Mouse (Mus musculus) forebrain, postnatal 0 days (tissue): ENCODE data around the gene Tmem211. TPM values are rescaled to one million over a fixed set of nuclear protein-coding genes. Genes with fewer than 3 reads are reported as not detected.

Experiments used
- ATAC-seq: fragments of 200-750 bp; cut with Nextera tagmentation; 2 replicates; pipeline ENCODE4 v1.8.0; 2017; ENCODE audit warnings: mild to moderate bottlenecking, moderate library complexity
- DNase-seq: peaks from one replicate; pipeline ENCODE4 v3.0.0-alpha.2; 2015
- H3K27ac ChIP-seq: fragments of 300-500 bp; sonication (generic); 2 replicates; pipeline ENCODE4 v1.5.1; 2014; ENCODE audit warnings: low read depth, mild to moderate bottlenecking, antibody characterized with exemption, low read length, moderate library complexity, mixed read lengths
- H3K27me3 ChIP-seq: fragments of 300-500 bp; sonication (generic); 2 replicates; pipeline ENCODE4 v1.6.1; 2014; ENCODE audit warnings: mild to moderate bottlenecking, low read length, mixed read lengths; ENCODE audit not compliant: insufficient read depth
- H3K36me3 ChIP-seq: fragments of 300-500 bp; sonication (generic); 2 replicates; pipeline ENCODE4 v1.6.1; 2014; ENCODE audit warnings: mild to moderate bottlenecking, moderate library complexity; ENCODE audit not compliant: insufficient read depth
- H3K4me1 ChIP-seq: fragments of 300-500 bp; sonication (generic); 2 replicates; pipeline ENCODE4 v1.6.1; 2014; ENCODE audit warnings: antibody characterized with exemption; ENCODE audit not compliant: insufficient read depth
- H3K4me2 ChIP-seq: fragments of 300-500 bp; sonication (generic); 2 replicates; pipeline ENCODE4 v1.6.1; 2014; ENCODE audit warnings: low read depth, mild to moderate bottlenecking, moderate library complexity
- H3K4me3 ChIP-seq: fragments of 300-500 bp; sonication (generic); 2 replicates; pipeline ENCODE4 v1.5.1; 2014; ENCODE audit warnings: low read depth, low read length, mixed read lengths
- H3K9ac ChIP-seq: fragments of 300-500 bp; sonication (generic); 2 replicates; pipeline ENCODE4 v1.6.1; 2014; ENCODE audit warnings: mild to moderate bottlenecking
- H3K9me3 ChIP-seq: fragments of 300-500 bp; sonication (generic); 2 replicates; pipeline ENCODE4 v1.6.1; 2016; ENCODE audit warnings: low read length
- CTCF ChIP-seq: sonication (generic); IDR thresholded peaks from 2 replicates; pipeline ENCODE4 v1.5.1; 2016; ENCODE audit warnings: antibody characterized with exemption, control low read depth, low read depth
- WGBS: fragments of 180-500 bp; shearing (Covaris S2); extraction: QIAGEN DNeasy Blood & Tissue Kit; methylation state at CpG from one replicate; pipeline ENCODE4 v1.1.7; 2014; 5-methylcytosine and 5-hydroxymethylcytosine counted together
- polyA plus RNA-seq: library from polyadenylated mRNA; unstranded; fragments of >200 nt; fragmentation: Nextera tagmentation; extraction: Ambion mirVana; gene quantifications from 2 replicates; pipeline ENCODE4 v1.2.1, GENCODE M21; 2015
- total RNA-seq: library from RNA; depleted of rRNA; stranded (reverse); fragments of >200 nt; gene quantifications from 2 replicates; pipeline ENCODE4 v1.2.3, GENCODE M21; 2014

The Tmem211 gene
- total and polyA plus RNA-seq, 2 experiments from 2014 or later, result not detected

GRCm38 (mm10) chr5:113225686-113226435 lies 848 bp upstream of the Tmem211 start:
- H3K9ac ChIP-seq, result peak overlapping the region; percentile 46
- no peaks in the 10 kb centered on the region for H3K27me3 ChIP-seq
- no peak for TF ChIP-seq CTCF
- DNase-seq, result peak; percentile 18
- peak overlapping the region; percentile 59 for H3K4me2 ChIP-seq
- peak overlapping the region; percentile 25 for H3K4me3 ChIP-seq
- peak; percentile 36; the same call in 1 of the 2 replicates for ATAC-seq
- H3K4me1 ChIP-seq, result peaks cover 14% of the 10 kb centered on the region; the same call in 1 of the 2 replicates
- 13% methylated on average over 25 of the region's 25 CpGs for WGBS
- H3K9me3 ChIP-seq, result no peaks in the 10 kb centered on the region
- H3K36me3 ChIP-seq, result no peaks in the 10 kb centered on the region
- H3K27ac ChIP-seq, result no peak overlapping the region

- no peak for ATAC-seq
These were observed 3.5 kb downstream of the Tmem211 start for GRCm38 (mm10) chr5:113230196-113230595.

GRCm38 (mm10) chr5:113249263-113249930 lies 22.7 kb downstream of the Tmem211 start:
- ATAC-seq (no peak), DNase-seq (no peak)
- Histone ChIP-seq H3K27ac (no peak overlapping the region), H3K9ac (no peak overlapping the region), H3K36me3 (peaks cover 40% of the 10 kb centered on the region), H3K9me3 (no peaks in the 10 kb centered on the region), H3K27me3 (no peaks in the 10 kb centered on the region), H3K4me1 (no peaks in the 10 kb centered on the region), H3K4me2 (no peak overlapping the region), H3K4me3 (no peak overlapping the region)
- no peak for TF ChIP-seq CTCF
- 86% methylated on average over 8 of the region's 8 CpGs for WGBS

More at GRCm38 (mm10) chr5:113230196-113230595, 3.5 kb downstream of the Tmem211 start:
- Histone ChIP-seq H3K4me2 (no peak overlapping the region), H3K4me3 (no peak overlapping the region), H3K4me1 (peaks cover 13% of the 10 kb centered on the region; the same call in 1 of the 2 replicates), H3K9me3 (no peaks in the 10 kb centered on the region), H3K9ac (no peak overlapping the region), H3K36me3 (no peaks in the 10 kb centered on the region), H3K27ac (no peak overlapping the region), H3K27me3 (no peaks in the 10 kb centered on the region)
- TF ChIP-seq CTCF, result no peak
- WGBS, result 79% methylated on average over 5 of the region's 5 CpGs
- no peak for DNase-seq

- DNase-seq (no peak), ATAC-seq (no peak)
- H3K4me1 ChIP-seq, result no peaks in the 10 kb centered on the region
- H3K27me3 ChIP-seq, result no peaks in the 10 kb centered on the region
- peaks cover 46% of the 10 kb centered on the region for H3K36me3 ChIP-seq
- H3K4me3 ChIP-seq, result no peak overlapping the region
- no peaks in the 10 kb centered on the region for H3K9me3 ChIP-seq
- TF ChIP-seq CTCF, result no peak
- H3K4me2 ChIP-seq, result no peak overlapping the region
- H3K27ac ChIP-seq, result no peak overlapping the region
- H3K9ac ChIP-seq, result no peak overlapping the region
- 98% methylated on average over 11 of the region's 11 CpGs for WGBS
These were observed 24.1 kb downstream of the Tmem211 start for GRCm38 (mm10) chr5:113250806-113251205.

- Histone ChIP-seq H3K4me3 (no peak overlapping the region), H3K9me3 (no peaks in the 10 kb centered on the region), H3K27me3 (no peaks in the 10 kb centered on the region), H3K36me3 (peaks cover 54% of the 10 kb centered on the region), H3K9ac (no peak overlapping the region), H3K4me2 (no peak overlapping the region), H3K4me1 (no peaks in the 10 kb centered on the region), H3K27ac (no peak overlapping the region)
- 89% methylated on average over 8 of the region's 8 CpGs for WGBS
- DNase-seq (no peak), ATAC-seq (no peak)
- no peak for TF ChIP-seq CTCF
These were observed 38.9 kb downstream of the Tmem211 start for GRCm38 (mm10) chr5:113265637-113266036.

- H3K36me3 ChIP-seq, result peaks cover 46% of the 10 kb centered on the region
- no peak for ATAC-seq
- no peak for TF ChIP-seq CTCF
These were observed 41.5 kb downstream of the Tmem211 start for GRCm38 (mm10) chr5:113268246-113268645.

GRCm38 (mm10) chr5:113270043-113270442 lies 43.3 kb downstream of the Tmem211 start:
- 0 out of 2 replicates have a peak, but pooled peaks have one; percentile 7 for ATAC-seq
- Histone ChIP-seq H3K36me3 (peaks cover 46% of the 10 kb centered on the region), H3K4me3 (no peak overlapping the region), H3K27me3 (no peaks in the 10 kb centered on the region), H3K9me3 (no peaks in the 10 kb centered on the region), H3K27ac (no peak overlapping the region), H3K4me1 (no peaks in the 10 kb centered on the region), H3K4me2 (no peak overlapping the region), H3K9ac (no peak overlapping the region)
- TF ChIP-seq CTCF, result peak; percentile 61
- peak; percentile 45 for DNase-seq
- 82% methylated on average over 3 of the region's 3 CpGs for WGBS

More at GRCm38 (mm10) chr5:113268246-113268645, 41.5 kb downstream of the Tmem211 start:
- Histone ChIP-seq H3K9me3 (no peaks in the 10 kb centered on the region), H3K27me3 (no peaks in the 10 kb centered on the region), H3K9ac (no peak overlapping the region), H3K4me1 (no peaks in the 10 kb centered on the region), H3K27ac (no peak overlapping the region), H3K4me3 (no peak overlapping the region), H3K4me2 (no peak overlapping the region)
- DNase-seq, result no peak
